Mouse (Mus musculus) kidney, embryonic 16.5 days (tissue): Measurements from ENCODE around the gene Vac14. TPM values are rescaled to one million over a fixed set of nuclear protein-coding genes. Genes with fewer than 3 reads are reported as not detected.
A peak's percentile ranks its signal among the peaks of the same experiment; 100 is the strongest.

Source experiments
- ATAC-seq: fragments of 200-750 bp; cut with Nextera tagmentation; 2 replicates; pipeline ENCODE4 v1.8.0; 2017; ENCODE audit warnings: moderate TSS enrichment; ENCODE audit not compliant: low FRiP score, low TSS enrichment
- H3K27ac ChIP-seq: fragments of 300-500 bp; sonication (generic); 2 replicates; pipeline ENCODE4 v1.5.1; 2014; ENCODE audit warnings: low read length
- H3K27me3 ChIP-seq: fragments of 300-500 bp; sonication (generic); 2 replicates; pipeline ENCODE4 v1.6.1; 2014; ENCODE audit warnings: low read length, control low read depth, mixed read lengths; ENCODE audit not compliant: insufficient read depth
- H3K36me3 ChIP-seq: fragments of 300-500 bp; sonication (generic); 2 replicates; pipeline ENCODE4 v1.6.1; 2014; ENCODE audit warnings: low read length, control low read depth, mixed read lengths; ENCODE audit not compliant: insufficient read depth
- H3K4me1 ChIP-seq: fragments of 300-500 bp; sonication (generic); 2 replicates; pipeline ENCODE4 v1.6.1; 2014; ENCODE audit warnings: low read length, control low read depth, mixed read lengths; ENCODE audit not compliant: insufficient read depth
- H3K4me2 ChIP-seq: fragments of 300-500 bp; sonication (generic); replicated peaks from 2 replicates; pipeline ENCODE4 v1.6.1; 2014; ENCODE audit warnings: low read depth, low read length
- H3K4me3 ChIP-seq: fragments of 300-500 bp; sonication (generic); 2 replicates; pipeline ENCODE4 v1.5.1; 2014; ENCODE audit warnings: mild to moderate bottlenecking, low read length
- H3K9ac ChIP-seq: fragments of 300-500 bp; sonication (generic); replicated peaks from 2 replicates; pipeline ENCODE4 v1.6.1; 2014; ENCODE audit warnings: low read length
- H3K9me3 ChIP-seq: fragments of 300-500 bp; sonication (generic); 2 replicates; pipeline ENCODE4 v1.6.1; 2016; ENCODE audit warnings: low read length, control low read depth
- WGBS: fragments of 180-500 bp; shearing (Covaris S2); extraction: QIAGEN DNeasy Blood & Tissue Kit; methylation state at CpG from one replicate; pipeline ENCODE4 v1.1.7; 2014; 5-methylcytosine and 5-hydroxymethylcytosine counted together
- polyA plus RNA-seq: library from polyadenylated mRNA; unstranded; fragments of >200 nt; fragmentation: Nextera tagmentation; extraction: Ambion mirVana; gene quantifications from 2 replicates; pipeline ENCODE4 v1.2.1, GENCODE M21; 2015

Vac14 gene
- polyA plus RNA-seq, result 21.6 and 21.7 TPM in 2 replicates

DNA sequence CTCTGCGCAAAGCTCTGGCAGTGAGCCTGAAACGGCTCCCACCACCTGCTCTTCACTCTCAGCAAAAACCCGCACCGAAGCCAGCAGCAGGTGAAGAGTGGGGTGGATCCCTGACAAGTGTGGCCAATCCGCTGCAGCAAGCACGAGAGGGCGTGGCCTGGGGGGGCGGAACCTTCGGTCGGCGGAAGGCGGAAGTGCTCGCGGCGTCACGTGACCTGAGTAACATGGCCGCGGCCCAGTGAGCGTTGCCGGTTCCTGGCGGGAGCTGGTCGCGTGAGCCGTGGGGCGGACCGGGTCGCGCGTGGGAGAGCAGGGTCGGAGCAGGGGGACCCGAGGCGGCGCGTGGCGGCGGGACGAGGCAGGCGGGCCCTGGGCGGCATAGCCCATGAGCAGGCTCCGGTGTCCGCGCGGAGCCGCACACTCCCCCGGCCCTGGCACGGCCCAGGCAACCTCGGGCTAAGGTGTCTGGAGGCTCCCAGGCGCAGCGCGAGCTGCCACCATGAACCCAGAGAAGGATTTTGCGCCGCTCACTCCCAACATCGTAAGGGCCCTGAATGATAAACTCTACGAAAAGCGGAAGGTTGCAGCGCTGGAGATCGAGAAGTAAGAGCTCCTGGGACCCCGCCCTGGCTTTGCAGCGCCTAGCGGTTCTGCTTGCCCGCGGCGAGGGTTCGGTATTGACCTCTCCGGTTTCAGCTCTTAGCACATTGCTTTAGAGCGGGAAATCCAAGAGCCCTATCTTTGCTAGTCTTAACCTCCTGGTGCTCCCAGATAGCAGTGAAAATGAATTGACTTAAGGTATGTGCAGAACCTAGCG is at the start of gene Vac14:
Gene Vac14, plus strand, starts transcription at position 195 of the 817 bp plus-strand sequence.
- H3K27ac ChIP-seq, result no peak within 1 kb of the TSS
- H3K9ac ChIP-seq, result peak within 1 kb of the TSS; percentile 74
- H3K36me3 ChIP-seq, result no peaks in the 10 kb centered on the region
- H3K4me3 ChIP-seq, result peak within 1 kb of the TSS; percentile 89
- peak; percentile 98 for ATAC-seq
- WGBS, result under 1% methylated on average over 66 of the region's 67 CpGs
- no peaks in the 10 kb centered on the region for H3K9me3 ChIP-seq
- peaks cover 5% of the 10 kb centered on the region; the same call in 1 of the 2 replicates for H3K27me3 ChIP-seq
- peak within 1 kb of the TSS; percentile 85 for H3K4me2 ChIP-seq
- peaks cover 14% of the 10 kb centered on the region for H3K4me1 ChIP-seq

DNA sequence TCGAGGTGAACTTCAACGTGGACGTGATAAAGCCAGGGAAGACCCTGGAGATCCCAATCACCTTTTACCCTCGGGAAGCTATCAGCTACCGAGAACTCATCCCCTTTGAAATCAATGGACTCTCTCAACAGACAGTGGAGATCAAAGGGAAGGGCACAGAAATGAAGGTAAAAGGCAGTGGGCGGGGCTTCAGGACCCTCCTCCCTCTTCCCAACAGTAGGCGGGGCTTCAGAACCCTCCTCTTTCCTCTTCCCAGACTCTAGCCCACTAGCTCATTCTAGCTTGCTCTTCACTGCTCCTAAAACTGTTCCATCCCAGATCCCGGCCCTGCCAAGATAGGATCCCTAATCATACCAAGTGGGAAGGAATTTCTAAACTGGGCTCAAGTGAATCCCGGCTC is 25.7 kb upstream of the Vac14 start:
- H3K4me1 ChIP-seq, result no peaks in the 10 kb centered on the region
- ATAC-seq, result no peak
- H3K9ac ChIP-seq, result no peak overlapping the region
- H3K9me3 ChIP-seq, result no peaks in the 10 kb centered on the region
- no peak overlapping the region for H3K4me3 ChIP-seq
- H3K27ac ChIP-seq, result no peak overlapping the region
- no peaks in the 10 kb centered on the region for H3K36me3 ChIP-seq
- 75% methylated on average over 9 of the region's 9 CpGs for WGBS
- H3K4me2 ChIP-seq, result no peak overlapping the region
- no peaks in the 10 kb centered on the region for H3K27me3 ChIP-seq

DNA sequence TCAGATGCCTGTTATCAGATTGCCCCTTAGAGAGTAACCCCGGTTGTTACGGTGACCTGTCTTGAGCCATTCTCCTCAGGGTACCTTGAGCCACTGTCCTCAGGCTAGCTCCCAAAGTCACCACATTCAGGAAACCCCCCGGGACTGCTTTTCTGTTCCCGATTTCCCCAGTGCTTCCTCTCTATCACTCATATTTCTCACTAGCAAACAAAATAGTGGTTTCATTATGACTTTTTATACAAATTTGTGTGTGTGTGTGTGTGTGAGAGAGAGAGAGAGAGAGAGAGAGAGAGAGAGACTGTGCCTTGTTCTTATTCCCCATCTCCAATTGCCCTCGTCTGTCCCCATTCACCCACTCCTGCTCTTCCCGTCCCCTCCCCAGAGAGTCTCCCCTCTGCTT is 24.2 kb upstream of the Vac14 start:
- Histone ChIP-seq H3K9me3 (no peaks in the 10 kb centered on the region), H3K4me2 (no peak overlapping the region), H3K27ac (no peak overlapping the region), H3K4me3 (no peak overlapping the region), H3K27me3 (no peaks in the 10 kb centered on the region), H3K9ac (no peak overlapping the region), H3K36me3 (no peaks in the 10 kb centered on the region), H3K4me1 (no peaks in the 10 kb centered on the region)
- no peak for ATAC-seq
- 78% methylated on average over 6 of the region's 6 CpGs for WGBS

DNA sequence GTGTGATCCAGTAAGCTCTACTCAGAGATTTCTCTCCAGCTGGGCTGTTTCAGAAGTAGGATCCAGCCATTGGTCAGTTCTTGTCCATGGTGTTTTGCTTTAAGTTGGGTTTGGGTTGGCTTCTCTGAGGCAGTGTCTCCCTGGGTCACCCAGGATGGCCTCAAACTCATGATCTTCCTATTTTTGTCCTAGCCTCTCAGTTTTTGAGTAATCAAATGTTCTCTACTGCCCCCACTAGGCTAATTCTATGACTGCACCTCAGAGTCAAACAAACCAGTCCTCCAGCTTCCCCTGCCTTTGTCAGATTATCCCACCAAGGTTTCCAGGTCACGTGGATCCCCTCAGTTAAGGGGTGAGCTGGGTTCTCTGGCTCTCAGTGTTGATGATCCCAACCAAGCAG is 13.8 kb upstream of the Vac14 start:
- H3K4me2 ChIP-seq, result no peak overlapping the region
- H3K4me1 ChIP-seq, result no peaks in the 10 kb centered on the region
- H3K9ac ChIP-seq, result no peak overlapping the region
- no peak overlapping the region for H3K27ac ChIP-seq
- no peak for ATAC-seq
- no peaks in the 10 kb centered on the region for H3K9me3 ChIP-seq
- H3K4me3 ChIP-seq, result no peak overlapping the region
- WGBS, result 0% methylated on average over 1 of the region's 1 CpGs
- H3K27me3 ChIP-seq, result no peaks in the 10 kb centered on the region
- H3K36me3 ChIP-seq, result no peaks in the 10 kb centered on the region

DNA sequence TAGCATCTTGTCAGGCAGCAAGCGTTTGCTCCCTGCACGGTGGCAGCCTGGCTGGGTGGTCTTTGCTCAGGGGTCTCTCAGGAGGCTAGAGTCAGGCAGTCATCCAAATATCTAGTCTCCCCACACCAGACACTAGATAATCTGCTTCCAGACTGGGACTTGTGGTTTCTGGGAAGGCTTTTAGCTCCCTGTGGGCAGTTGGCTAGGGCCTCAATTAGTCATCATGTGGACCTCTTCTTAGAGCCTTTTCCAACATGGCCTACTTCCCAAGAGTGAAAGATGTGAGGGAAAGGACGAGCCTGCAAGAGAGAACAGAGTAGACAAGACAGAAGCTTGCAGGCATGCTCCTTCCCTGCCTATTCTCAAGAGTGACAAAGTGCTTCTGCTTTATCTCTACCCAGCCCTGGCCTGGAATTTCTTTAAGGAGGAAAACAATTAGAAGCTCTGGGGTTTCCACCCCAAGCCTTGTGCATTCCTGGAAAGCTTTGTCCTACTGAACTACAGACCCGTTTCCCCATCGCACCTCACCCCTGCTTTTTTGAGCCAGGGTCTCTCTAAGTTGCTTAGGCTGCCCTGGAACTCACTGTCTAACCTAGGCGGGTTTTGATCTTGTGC is 12.9 kb upstream of the Vac14 start:
- Histone ChIP-seq H3K4me3 (no peak overlapping the region), H3K9ac (no peak overlapping the region), H3K27me3 (no peaks in the 10 kb centered on the region), H3K4me1 (no peaks in the 10 kb centered on the region), H3K4me2 (no peak overlapping the region), H3K27ac (no peak overlapping the region), H3K9me3 (no peaks in the 10 kb centered on the region), H3K36me3 (no peaks in the 10 kb centered on the region)
- WGBS, result 56% methylated on average over 6 of the region's 6 CpGs
- no peak for ATAC-seq

DNA sequence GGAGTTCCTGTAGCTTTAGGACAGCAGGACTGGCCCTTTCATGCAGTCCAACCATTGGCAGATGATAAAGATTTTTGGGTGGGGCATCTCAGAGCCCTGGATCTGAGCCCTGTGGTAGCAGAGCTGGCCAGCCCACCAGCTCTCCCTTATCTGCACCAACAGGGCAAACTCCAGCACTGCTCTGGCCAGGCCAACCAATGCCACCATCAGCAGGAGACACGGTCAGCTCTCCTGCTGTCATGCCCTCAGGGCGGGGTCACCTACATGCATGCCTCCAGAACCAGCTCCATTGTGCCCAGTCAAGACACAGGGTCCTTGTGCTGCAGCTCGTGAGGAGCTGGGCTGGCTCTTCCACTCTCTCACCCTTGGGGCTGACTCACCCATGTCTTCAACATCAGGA is 2.7 kb upstream of the Vac14 start:
- H3K4me1 ChIP-seq, result peaks cover 14% of the 10 kb centered on the region
- no peaks in the 10 kb centered on the region for H3K36me3 ChIP-seq
- H3K9ac ChIP-seq, result no peak overlapping the region
- peaks cover 5% of the 10 kb centered on the region; the same call in 1 of the 2 replicates for H3K27me3 ChIP-seq
- WGBS, result 66% methylated on average over 3 of the region's 3 CpGs
- H3K9me3 ChIP-seq, result no peaks in the 10 kb centered on the region
- H3K4me3 ChIP-seq, result no peak overlapping the region
- no peak overlapping the region for H3K4me2 ChIP-seq
- ATAC-seq, result no peak
- no peak overlapping the region for H3K27ac ChIP-seq

DNA sequence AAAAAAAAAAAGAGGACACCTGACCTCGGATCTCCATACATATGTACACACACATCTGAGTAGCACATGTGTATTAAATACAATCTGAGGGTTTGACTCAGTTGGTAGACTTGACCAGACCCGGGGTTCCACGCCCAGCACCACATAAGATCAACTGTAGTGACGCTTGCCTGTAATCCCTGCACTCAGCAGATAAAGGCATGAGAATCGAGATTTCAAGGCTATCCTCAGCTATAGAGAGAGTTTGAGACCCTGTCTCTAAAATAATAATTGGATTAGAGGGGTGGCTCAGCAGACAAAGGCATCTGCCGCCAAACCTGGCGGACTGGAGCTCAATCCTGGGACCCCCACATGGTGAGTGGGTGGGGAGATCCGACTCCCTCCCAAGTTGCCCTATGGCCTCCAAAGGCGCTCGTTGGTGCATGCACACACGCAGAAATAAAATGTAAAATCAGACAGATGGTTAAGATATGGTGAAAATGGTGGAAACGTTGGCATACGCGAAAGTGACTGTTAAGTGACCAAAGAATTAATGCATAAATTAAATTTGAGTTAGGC is 505 bp upstream of the Vac14 start:
- H3K36me3 ChIP-seq, result no peaks in the 10 kb centered on the region
- H3K4me3 ChIP-seq, result peak overlapping the region; percentile 89
- no peak overlapping the region for H3K27ac ChIP-seq
- 23% methylated on average over 14 of the region's 14 CpGs for WGBS
- no peaks in the 10 kb centered on the region for H3K9me3 ChIP-seq
- H3K4me2 ChIP-seq, result peak overlapping the region; percentile 85
- H3K4me1 ChIP-seq, result peaks cover 14% of the 10 kb centered on the region
- peak; percentile 29; the same call in 1 of the 2 replicates for ATAC-seq
- peaks cover 5% of the 10 kb centered on the region; the same call in 1 of the 2 replicates for H3K27me3 ChIP-seq
- H3K9ac ChIP-seq, result peak overlapping the region; percentile 56

DNA sequence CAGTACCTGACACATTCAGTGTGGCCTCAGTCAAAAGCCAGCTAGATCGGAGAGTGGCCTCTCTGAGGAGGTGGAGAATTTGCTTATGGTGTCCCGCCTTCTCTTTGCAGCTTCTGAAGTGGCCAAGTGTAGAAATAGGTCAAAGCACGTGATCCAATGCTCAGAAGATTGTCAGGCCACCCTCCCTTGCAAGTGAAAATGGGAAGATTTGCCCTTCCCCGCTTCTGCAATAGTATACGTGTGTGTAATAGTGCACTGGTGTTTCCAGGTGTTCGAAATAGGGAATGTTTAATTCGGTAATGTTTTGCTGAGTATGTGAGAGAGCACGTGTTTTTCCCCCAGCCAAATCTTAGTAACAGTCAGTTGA is 806 bp downstream of the Vac14 start:
- ATAC-seq, result no peak
- H3K4me1 ChIP-seq, result peaks cover 14% of the 10 kb centered on the region
- no peak overlapping the region for H3K27ac ChIP-seq
- peaks cover 5% of the 10 kb centered on the region; the same call in 1 of the 2 replicates for H3K27me3 ChIP-seq
- H3K4me3 ChIP-seq, result peak overlapping the region; percentile 89
- WGBS, result 28% methylated on average over 8 of the region's 8 CpGs
- no peaks in the 10 kb centered on the region for H3K36me3 ChIP-seq
- peak overlapping the region; percentile 85 for H3K4me2 ChIP-seq
- peak overlapping the region; percentile 74 for H3K9ac ChIP-seq
- no peaks in the 10 kb centered on the region for H3K9me3 ChIP-seq

DNA sequence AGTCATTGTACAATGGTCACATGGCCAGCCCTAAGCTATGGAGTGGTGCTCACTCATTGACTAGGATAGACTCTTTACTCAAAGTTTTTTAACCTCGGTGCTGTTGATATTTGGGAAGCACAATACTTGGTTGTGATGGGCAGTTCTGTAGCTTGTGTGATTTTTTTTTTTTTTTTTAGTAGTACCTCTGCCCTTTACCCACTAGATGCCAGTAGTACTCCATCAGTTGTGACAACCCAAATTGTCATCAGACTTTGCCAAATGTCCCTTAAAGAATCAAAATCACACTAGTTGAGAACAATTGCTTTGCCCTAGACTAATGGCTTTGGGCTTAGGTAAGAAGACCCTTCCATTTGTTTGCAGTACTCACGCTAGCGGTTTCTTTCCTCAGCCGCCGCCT is 1.5 kb downstream of the Vac14 start:
- no peak for ATAC-seq
- H3K9me3 ChIP-seq, result no peaks in the 10 kb centered on the region
- H3K27me3 ChIP-seq, result peaks cover 5% of the 10 kb centered on the region; the same call in 1 of the 2 replicates
- peak overlapping the region; percentile 85 for H3K4me2 ChIP-seq
- H3K4me3 ChIP-seq, result no peak overlapping the region
- peaks cover 14% of the 10 kb centered on the region for H3K4me1 ChIP-seq
- no peaks in the 10 kb centered on the region for H3K36me3 ChIP-seq
- WGBS, result 90% methylated on average over 5 of the region's 5 CpGs
- H3K9ac ChIP-seq, result no peak overlapping the region
- H3K27ac ChIP-seq, result no peak overlapping the region

DNA sequence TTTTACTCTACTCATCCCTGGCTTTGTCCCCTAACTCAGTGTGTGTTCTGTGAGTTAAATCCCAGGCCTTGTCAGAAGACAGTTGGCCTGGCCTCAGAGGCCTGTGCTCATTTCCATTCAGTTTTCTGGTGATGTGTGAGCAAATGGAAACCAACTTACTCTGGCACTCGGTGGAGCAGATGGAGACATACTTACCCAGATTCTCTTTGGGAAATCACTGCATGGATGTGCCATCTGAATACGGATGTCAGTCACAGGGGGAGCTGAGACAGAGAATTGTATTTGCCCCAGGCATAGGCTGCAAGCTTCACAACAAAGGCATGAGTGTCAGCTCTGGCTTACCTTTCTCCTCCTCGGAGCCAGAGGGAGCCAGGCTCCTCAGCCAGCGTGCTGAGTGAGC is 8.0 kb downstream of the Vac14 start:
- Histone ChIP-seq H3K36me3 (no peaks in the 10 kb centered on the region; the same call in 1 of the 2 replicates), H3K4me3 (no peak overlapping the region), H3K9me3 (no peaks in the 10 kb centered on the region), H3K27ac (no peak overlapping the region), H3K4me2 (no peak overlapping the region), H3K9ac (no peak overlapping the region), H3K4me1 (no peaks in the 10 kb centered on the region), H3K27me3 (no peaks in the 10 kb centered on the region)
- 86% methylated on average over 4 of the region's 4 CpGs for WGBS
- no peak for ATAC-seq
